In the genomic region with DNA sequence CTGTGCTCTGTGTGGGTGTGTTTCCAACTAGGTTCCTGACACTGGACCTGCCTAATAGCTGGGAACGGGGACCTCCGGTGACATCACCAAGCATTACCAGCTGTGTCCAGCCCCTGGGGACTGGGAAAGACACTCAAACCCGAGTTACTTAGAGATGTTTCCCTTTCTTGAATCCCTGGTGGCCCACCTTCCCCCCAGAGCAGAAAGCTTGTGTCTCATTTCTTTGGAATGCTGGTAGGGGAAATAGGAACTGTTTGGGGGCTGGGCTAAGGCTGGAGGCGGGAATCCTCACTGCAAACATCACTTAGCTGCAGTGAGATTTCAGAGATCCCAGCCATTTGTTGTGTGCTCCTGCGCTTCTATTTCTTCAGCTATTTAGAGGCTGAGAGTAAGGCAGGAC, we compare ENCODE assay signal across 8 mouse cellular contexts. TPM values are rescaled to one million over a fixed set of nuclear protein-coding genes. Genes with fewer than 3 reads are reported as not detected.
A peak's percentile ranks its signal among the peaks of the same experiment; 100 is the strongest.
DNase-seq lines count a peak whose midpoint lies in the region; ATAC-seq and TF ChIP-seq lines count a peak whose summit lies in the region.

No protein-coding gene starts in this region.

- peak overlapping the region; percentile 79 for H3K4me2 ChIP-seq in intestine, postnatal 0 days (replicated peaks; ENCODE audit: low read depth)
- peak overlapping the region; percentile 55 for H3K4me2 ChIP-seq in neural tube, embryonic 15.5 days

- TF ChIP-seq CTCF in left cerebral cortex, adult 2 months (IDR thresholded peaks at IDR 0.05) = no peak
- 0 out of 2 replicates have a peak, but pooled peaks have one; percentile 2 for TF ChIP-seq CTCF in intestine, postnatal 0 days (IDR thresholded peaks at IDR 0.05; ENCODE audit: low read depth)

- H3K9ac ChIP-seq in intestine, postnatal 0 days (ENCODE audit: low read depth, low read length) = peak overlapping the region; percentile 26; the same call in 1 of the 2 replicates
- no peak overlapping the region for H3K9ac ChIP-seq in neural tube, embryonic 15.5 days (replicated peaks)

- ATAC-seq in intestine, postnatal 0 days = no peak
- no peak for ATAC-seq in neural tube, embryonic 15.5 days (ENCODE audit: low FRiP score)
- ATAC-seq in erythroblast, adult 5-6 weeks (replicated peaks; ENCODE audit: low FRiP score, poor library complexity, severe bottlenecking) = no peak

- 18% methylated on average over 5 of the region's 5 CpGs for WGBS in forebrain, embryonic 10.5 days
- 11% methylated on average over 5 of the region's 5 CpGs for WGBS in intestine, postnatal 0 days
- WGBS in neural tube, embryonic 15.5 days = 14% methylated on average over 5 of the region's 5 CpGs

- peaks cover 8% of the 10 kb centered on the region; the same call in 1 of the 2 replicates for H3K27me3 ChIP-seq in forebrain, embryonic 10.5 days (ENCODE audit: poor library complexity, severe bottlenecking)
- no peaks in the 10 kb centered on the region for H3K27me3 ChIP-seq in intestine, postnatal 0 days (replicated peaks; ENCODE audit: control insufficient read depth, insufficient read depth, low read length)
- H3K27me3 ChIP-seq in neural tube, embryonic 15.5 days (replicated peaks) = no peaks in the 10 kb centered on the region; the same call in 1 of the 2 replicates

- H3K27ac ChIP-seq in left cerebral cortex, adult 2 months = peak overlapping the region; percentile 70
- H3K27ac ChIP-seq in forebrain, embryonic 10.5 days = peak overlapping the region; percentile 26
- H3K27ac ChIP-seq in intestine, postnatal 0 days (ENCODE audit: low read depth, low read length) = peak overlapping the region; percentile 35
- H3K27ac ChIP-seq in neural tube, embryonic 15.5 days (replicated peaks) = no peak overlapping the region

- no peaks in the 10 kb centered on the region for H3K36me3 ChIP-seq in forebrain, embryonic 10.5 days (replicated peaks)
- no peaks in the 10 kb centered on the region for H3K36me3 ChIP-seq in intestine, postnatal 0 days (ENCODE audit: control insufficient read depth, insufficient read depth)
- no peaks in the 10 kb centered on the region for H3K36me3 ChIP-seq in neural tube, embryonic 15.5 days

- peak overlapping the region; percentile 32 for H3K4me3 ChIP-seq in left cerebral cortex, adult 2 months
- peak overlapping the region; percentile 48 for H3K4me3 ChIP-seq in forebrain, embryonic 10.5 days
- peak overlapping the region; percentile 36 for H3K4me3 ChIP-seq in intestine, postnatal 0 days (ENCODE audit: low read depth, low read length)
- H3K4me3 ChIP-seq in neural tube, embryonic 15.5 days (replicated peaks) = peak overlapping the region; percentile 21; the same call in 1 of the 2 replicates

- intact Hi-C loops in left cerebral cortex, adult 2 months (cut with DNase I) = loop anchor here (2.0 kb wide), 2 partner anchors 43 to 67 kb away; no protein-coding TSS in a partner anchor

- no peak for DNase-seq in left cerebral cortex, adult 2 months (ENCODE audit: extremely low spot score in 1 of 2, low spot score in 2 of 2)
- no peak for DNase-seq in left cerebral cortex, adult 9 months (ENCODE audit: low spot score in 2 of 2)
- DNase-seq in forebrain, embryonic 10.5 days (ENCODE audit: extremely low spot score, low spot score) = no peak
- DNase-seq in urinary bladder, postnatal 4 days (ENCODE audit: low spot score in 2 of 2) = no peak
- DNase-seq in cerebellum, postnatal 14 days = no peak

- peaks cover 6% of the 10 kb centered on the region; the same call in 1 of the 2 replicates for H3K9me3 ChIP-seq in forebrain, embryonic 10.5 days
- no peaks in the 10 kb centered on the region for H3K9me3 ChIP-seq in intestine, postnatal 0 days (ENCODE audit: control insufficient read depth)
- no peaks in the 10 kb centered on the region for H3K9me3 ChIP-seq in neural tube, embryonic 15.5 days (replicated peaks)

- peaks cover 32% of the 10 kb centered on the region for H3K4me1 ChIP-seq in forebrain, embryonic 10.5 days
- H3K4me1 ChIP-seq in intestine, postnatal 0 days (replicated peaks; ENCODE audit: control insufficient read depth, insufficient read depth, low read length) = no peaks in the 10 kb centered on the region
- H3K4me1 ChIP-seq in neural tube, embryonic 15.5 days = peaks cover 23% of the 10 kb centered on the region

RNA-seq across cellular contexts. Expression of a gene that starts 4.1 kb away (rescaled TPM):
- 100 to 1,000 TPM; 141 to 143 TPM for total RNA-seq in left cerebral cortex, adult 2 months (2021)
- polyA plus RNA-seq in forebrain, embryonic 10.5 days (2016; fragmentation: Nextera tagmentation; extraction: Ambion mirVana) = 351 and 371 TPM in 2 replicates
- 113 and 115 TPM in 2 replicates for polyA plus RNA-seq in intestine, postnatal 0 days (2015; fragmentation: Nextera tagmentation; extraction: Ambion mirVana)
- polyA plus RNA-seq in neural tube, embryonic 15.5 days (2015; fragmentation: Nextera tagmentation; extraction: Ambion mirVana) = 199 and 230 TPM in 2 replicates
- 21.9 and 29.8 TPM in 2 replicates for total RNA-seq in erythroblast, adult 5-6 weeks (2015; ENCODE audit: low replicate concordance)
- total RNA-seq in erythroblast, adult 5-6 weeks (2017; ENCODE audit: low replicate concordance) = 35.5 and 75.3 TPM in 2 replicates

RNA-seq across cellular contexts. Expression of a gene that starts 11.7 kb away (rescaled TPM):
- total RNA-seq in left cerebral cortex, adult 2 months (2021) = 100 to 1,000 TPM; 101 to 106 TPM
- 3.8 and 4.3 TPM in 2 replicates for polyA plus RNA-seq in forebrain, embryonic 10.5 days (2016; fragmentation: Nextera tagmentation; extraction: Ambion mirVana)
- polyA plus RNA-seq in intestine, postnatal 0 days (2015; fragmentation: Nextera tagmentation; extraction: Ambion mirVana) = 2.8 and 3.5 TPM in 2 replicates
- polyA plus RNA-seq in neural tube, embryonic 15.5 days (2015; fragmentation: Nextera tagmentation; extraction: Ambion mirVana) = 37.4 and 42.1 TPM in 2 replicates
- 2.5 and 2.7 TPM in 2 replicates for total RNA-seq in erythroblast, adult 5-6 weeks (2015; ENCODE audit: low replicate concordance)
- total RNA-seq in erythroblast, adult 5-6 weeks (2017; ENCODE audit: low replicate concordance) = 0.77 and 1.1 TPM in 2 replicates

RNA-seq across cellular contexts. Expression of a gene that starts 22.8 kb away (rescaled TPM):
- 10 to 100 TPM; 13.2 to 14.6 TPM for total RNA-seq in left cerebral cortex, adult 2 months (2021)
- 12.6 and 13.4 TPM in 2 replicates for polyA plus RNA-seq in forebrain, embryonic 10.5 days (2016; fragmentation: Nextera tagmentation; extraction: Ambion mirVana)
- polyA plus RNA-seq in intestine, postnatal 0 days (2015; fragmentation: Nextera tagmentation; extraction: Ambion mirVana) = 8.0 and 9.2 TPM in 2 replicates
- polyA plus RNA-seq in neural tube, embryonic 15.5 days (2015; fragmentation: Nextera tagmentation; extraction: Ambion mirVana) = 9.9 and 12.4 TPM in 2 replicates
- 2.7 and 4.2 TPM in 2 replicates for total RNA-seq in erythroblast, adult 5-6 weeks (2015; ENCODE audit: low replicate concordance)
- total RNA-seq in erythroblast, adult 5-6 weeks (2017; ENCODE audit: low replicate concordance) = 3.3 and 5.3 TPM in 2 replicates
